Mouse (Mus musculus) liver, embryonic 15.5 days (tissue): Measurements from ENCODE around the gene Trim28. TPM values are rescaled to one million over a fixed set of nuclear protein-coding genes. Genes with fewer than 3 reads are reported as not detected.

Experiments used
- ATAC-seq: fragments of 200-750 bp; cut with Nextera tagmentation; 2 replicates; pipeline ENCODE4 v1.8.0; 2017; ENCODE audit warnings: moderate number of reproducible peaks, mild to moderate bottlenecking, moderate library complexity; ENCODE audit not compliant: insufficient read depth
- H3K27ac ChIP-seq: fragments of 300-500 bp; sonication (generic); replicated peaks from 2 replicates; pipeline ENCODE4 v1.5.1; 2015; ENCODE audit warnings: mild to moderate bottlenecking, inconsistent platforms
- H3K27me3 ChIP-seq: fragments of 300-500 bp; sonication (generic); 2 replicates; pipeline ENCODE4 v1.6.1; 2015; ENCODE audit warnings: mild to moderate bottlenecking, inconsistent platforms
- H3K36me3 ChIP-seq: fragments of 300-500 bp; sonication (generic); replicated peaks from 2 replicates; pipeline ENCODE4 v1.6.1; 2015; ENCODE audit warnings: moderate library complexity, mild to moderate bottlenecking, inconsistent platforms
- H3K4me1 ChIP-seq: fragments of 300-500 bp; sonication (generic); replicated peaks from 2 replicates; pipeline ENCODE4 v1.6.1; 2015; ENCODE audit warnings: inconsistent platforms
- H3K4me2 ChIP-seq: fragments of 300-500 bp; sonication (generic); 2 replicates; pipeline ENCODE4 v1.6.1; 2015; ENCODE audit warnings: moderate library complexity, mild to moderate bottlenecking, inconsistent platforms
- H3K4me3 ChIP-seq: fragments of 300-500 bp; sonication (generic); replicated peaks from 2 replicates; pipeline ENCODE4 v1.5.1; 2015; ENCODE audit warnings: mild to moderate bottlenecking, inconsistent platforms
- H3K9ac ChIP-seq: fragments of 300-500 bp; sonication (generic); 2 replicates; pipeline ENCODE4 v1.6.1; 2015; ENCODE audit warnings: moderate library complexity, mild to moderate bottlenecking, inconsistent platforms
- H3K9me3 ChIP-seq: fragments of 300-500 bp; sonication (generic); replicated peaks from 2 replicates; pipeline ENCODE4 v1.6.1; 2016; ENCODE audit warnings: inconsistent platforms
- WGBS: fragments of 180-500 bp; shearing (Covaris S2); methylation state at CpG from one replicate; pipeline ENCODE4 v1.1.7; 2015; ENCODE audit warnings: mixed read lengths; ENCODE audit not compliant: insufficient replicate concordance; 5-methylcytosine and 5-hydroxymethylcytosine counted together
- polyA plus RNA-seq: library from polyadenylated mRNA; unstranded; fragments of >200 nt; fragmentation: Nextera tagmentation; extraction: Ambion mirVana; gene quantifications from 2 replicates; pipeline ENCODE4 v1.2.1, GENCODE M21; 2015

Gene Trim28
- polyA plus RNA-seq, 1 experiment from 2014 or later, result 75.3 TPM

DNA sequence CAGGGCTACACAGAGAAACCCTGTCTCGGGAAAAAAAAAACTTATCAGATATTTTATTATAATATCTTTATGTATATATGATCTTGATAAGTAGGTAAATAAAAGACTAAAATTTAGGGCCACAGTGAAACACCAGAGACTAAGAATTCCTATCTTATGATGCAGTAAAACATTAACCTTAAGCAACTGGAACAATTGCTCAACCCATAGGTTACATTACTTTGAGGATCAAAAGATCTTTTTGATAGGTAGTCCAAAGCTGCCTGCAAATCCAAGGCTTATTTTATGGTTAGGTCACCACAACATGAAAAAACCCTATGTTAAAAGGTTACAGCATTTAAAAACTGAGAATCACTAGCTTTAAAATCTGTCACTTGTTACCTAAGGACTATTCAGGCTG is 2.7 kb downstream of the Trim28 start:
- ATAC-seq, result no peak
- no peak overlapping the region for H3K27ac ChIP-seq
- WGBS, result 31% methylated on average over 1 of the region's 1 CpGs
- H3K4me1 ChIP-seq, result no peaks in the 10 kb centered on the region
- H3K27me3 ChIP-seq, result no peaks in the 10 kb centered on the region; the same call in 1 of the 2 replicates
- H3K9ac ChIP-seq, result no peak overlapping the region
- H3K36me3 ChIP-seq, result peaks cover 22% of the 10 kb centered on the region
- H3K4me3 ChIP-seq, result no peak overlapping the region
- no peak overlapping the region for H3K4me2 ChIP-seq
- no peaks in the 10 kb centered on the region for H3K9me3 ChIP-seq

DNA sequence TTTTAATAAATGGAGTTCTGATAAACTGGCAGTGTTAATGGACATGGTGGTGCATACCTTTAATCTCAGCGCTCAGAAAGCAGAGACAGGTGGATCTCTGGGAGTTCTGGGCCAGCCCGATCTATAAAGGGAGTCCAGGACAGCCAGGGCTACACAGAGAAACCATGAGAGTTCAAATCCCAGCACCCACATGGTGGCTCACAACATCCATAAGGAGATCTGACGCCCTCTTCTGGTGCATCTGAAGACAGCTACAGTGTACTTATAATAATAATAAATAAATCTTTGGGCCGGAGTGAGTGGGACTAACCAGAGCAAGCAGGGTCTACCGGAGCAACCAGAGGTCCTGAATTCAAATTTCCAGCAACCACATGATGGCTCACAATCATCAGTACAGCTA is 4.5 kb downstream of the Trim28 start:
- no peak overlapping the region for H3K4me3 ChIP-seq
- H3K27me3 ChIP-seq, result no peaks in the 10 kb centered on the region
- H3K4me1 ChIP-seq, result peaks cover 4% of the 10 kb centered on the region
- 69% methylated on average over 5 of the region's 5 CpGs for WGBS
- peaks cover 40% of the 10 kb centered on the region for H3K36me3 ChIP-seq
- H3K4me2 ChIP-seq, result no peak overlapping the region
- H3K9ac ChIP-seq, result no peak overlapping the region
- no peak overlapping the region for H3K27ac ChIP-seq
- no peaks in the 10 kb centered on the region for H3K9me3 ChIP-seq
- no peak for ATAC-seq

DNA sequence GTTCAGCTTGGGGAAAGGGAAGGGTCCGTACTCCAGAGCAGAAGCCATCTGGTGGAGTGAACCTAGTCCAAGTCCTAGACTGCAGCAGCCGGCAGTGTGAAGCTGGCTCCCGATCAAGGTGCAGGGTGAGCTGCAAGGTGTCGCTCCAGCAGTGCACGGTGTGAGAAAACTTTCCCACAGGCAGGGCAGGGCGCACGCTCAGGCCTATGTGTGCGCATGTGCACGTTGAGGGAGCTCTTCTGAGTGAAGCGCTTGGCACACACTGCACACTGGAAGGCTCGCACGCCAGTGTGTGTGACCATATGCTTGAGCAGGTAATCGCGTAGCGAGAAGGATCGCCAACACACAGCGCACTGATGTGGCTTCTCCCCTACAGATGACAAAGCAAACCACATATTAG is 7.1 kb downstream of the Trim28 start:
- Histone ChIP-seq H3K4me1 (peaks cover 24% of the 10 kb centered on the region), H3K27ac (no peak overlapping the region), H3K9me3 (no peaks in the 10 kb centered on the region), H3K4me2 (no peak overlapping the region), H3K36me3 (peaks cover 41% of the 10 kb centered on the region), H3K4me3 (no peak overlapping the region), H3K9ac (no peak overlapping the region), H3K27me3 (no peaks in the 10 kb centered on the region)
- no peak for ATAC-seq
- WGBS, result 90% methylated on average over 17 of the region's 17 CpGs

DNA sequence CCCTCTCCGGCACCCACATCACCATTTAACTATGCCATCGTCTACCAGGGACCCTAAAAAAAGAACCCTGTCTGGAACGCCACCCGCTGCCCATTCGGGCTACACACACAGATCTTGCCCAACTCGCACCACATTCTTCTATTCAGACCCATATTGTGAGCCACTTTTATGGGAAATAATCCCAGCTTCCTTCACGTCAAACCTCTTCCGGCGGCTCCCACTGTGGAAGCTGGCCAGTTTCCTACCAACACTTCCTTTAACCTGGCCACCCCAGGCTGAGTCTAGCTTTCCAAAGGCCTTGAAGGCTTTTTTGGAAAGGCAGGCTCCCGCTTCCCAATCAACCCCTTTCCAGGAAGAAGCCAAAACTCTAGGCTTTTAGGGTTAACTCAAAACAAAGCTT is 7.6 kb downstream of the Trim28 start:
- no peak overlapping the region for H3K27ac ChIP-seq
- 85% methylated on average over 10 of the region's 10 CpGs for WGBS
- peaks cover 24% of the 10 kb centered on the region for H3K4me1 ChIP-seq
- peaks cover 41% of the 10 kb centered on the region for H3K36me3 ChIP-seq
- H3K4me2 ChIP-seq, result no peak overlapping the region
- ATAC-seq, result no peak
- no peaks in the 10 kb centered on the region for H3K9me3 ChIP-seq
- no peak overlapping the region for H3K4me3 ChIP-seq
- no peak overlapping the region for H3K9ac ChIP-seq
- no peaks in the 10 kb centered on the region for H3K27me3 ChIP-seq

- no peak overlapping the region for H3K4me2 ChIP-seq
- no peaks in the 10 kb centered on the region for H3K9me3 ChIP-seq
- no peak for ATAC-seq
- peaks cover 24% of the 10 kb centered on the region for H3K4me1 ChIP-seq
- H3K27me3 ChIP-seq, result no peaks in the 10 kb centered on the region
- H3K4me3 ChIP-seq, result no peak overlapping the region
- whole genome bisulfite sequencing, result 83% methylated on average over 57 of the region's 57 CpGs
- H3K36me3 ChIP-seq, result peaks cover 41% of the 10 kb centered on the region
- H3K27ac ChIP-seq, result no peak overlapping the region
- H3K9ac ChIP-seq, result no peak overlapping the region
Observed at GRCm38 (mm10) chr7:13007341-13008092, 8.6 kb downstream of the Trim28 start.

DNA sequence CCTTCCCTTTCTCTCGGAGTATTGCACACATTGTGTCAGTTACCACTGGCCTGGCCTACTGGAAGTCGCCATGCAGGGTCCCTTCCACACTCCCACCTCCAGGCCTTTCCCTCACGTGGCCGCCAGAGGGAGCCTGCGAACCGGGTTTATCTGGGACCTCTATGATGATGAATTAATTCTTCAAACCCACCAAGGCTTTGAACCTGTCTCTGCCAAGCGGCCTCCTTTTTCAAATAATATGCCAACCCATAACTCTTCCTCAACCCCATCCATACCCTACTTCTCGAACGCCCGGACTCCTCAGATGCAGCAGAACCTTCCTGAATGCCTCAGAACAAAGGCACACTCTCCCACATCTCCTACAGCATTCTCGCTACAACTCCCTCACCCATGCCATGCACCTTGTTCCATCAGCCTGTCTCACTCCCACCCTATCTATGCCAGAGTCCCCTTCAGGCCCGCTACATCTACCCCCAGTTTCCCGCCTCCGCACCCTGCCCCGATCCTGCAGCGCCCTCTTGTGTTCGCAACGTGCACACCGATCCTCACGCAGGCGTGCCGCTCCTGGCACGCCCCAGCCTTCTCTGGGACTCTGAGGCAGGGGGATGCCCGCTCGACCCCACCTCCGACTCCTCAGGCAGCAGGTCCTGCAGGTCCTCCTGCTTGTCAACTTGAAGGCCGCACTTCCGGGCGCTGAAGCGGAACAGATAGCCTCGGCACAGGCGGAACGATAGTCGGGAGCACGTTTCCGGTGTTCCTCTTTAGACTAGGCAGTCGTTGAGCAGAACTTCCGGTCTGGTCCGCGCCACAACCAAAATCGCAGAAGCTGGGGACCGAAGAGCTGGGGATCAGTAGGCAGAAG is 10.5 kb downstream of the Trim28 start:
- Histone ChIP-seq H3K4me3 (peak overlapping the region; percentile 75), H3K9ac (peak overlapping the region; percentile 85), H3K9me3 (no peaks in the 10 kb centered on the region), H3K27ac (peak overlapping the region; percentile 96), H3K4me2 (peak overlapping the region; percentile 92), H3K36me3 (peaks cover 37% of the 10 kb centered on the region), H3K27me3 (no peaks in the 10 kb centered on the region), H3K4me1 (peaks cover 34% of the 10 kb centered on the region)
- under 1% methylated on average over 42 of the region's 42 CpGs for WGBS
- ATAC-seq, result peak; percentile 87

- ATAC-seq, result peak; percentile 88
- 15% methylated on average over 26 of the region's 26 CpGs for WGBS
Observed at GRCm38 (mm10) chr7:13010005-13010908, 11.3 kb downstream of the Trim28 start, which contains the start of gene Zbtb45. Gene Zbtb45, minus strand, starts transcription at chr7:13010034.

GRCm38 (mm10) chr7:13013671-13014070 is 14.8 kb downstream of the Trim28 start:
- no peaks in the 10 kb centered on the region for H3K27me3 ChIP-seq
- H3K9me3 ChIP-seq, result no peaks in the 10 kb centered on the region
- ATAC-seq, result no peak
- H3K4me2 ChIP-seq, result no peak overlapping the region
- H3K36me3 ChIP-seq, result no peaks in the 10 kb centered on the region
- WGBS, result 63% methylated on average over 4 of the region's 4 CpGs
- H3K4me3 ChIP-seq, result no peak overlapping the region
- no peak overlapping the region for H3K9ac ChIP-seq
- no peak overlapping the region for H3K27ac ChIP-seq
- H3K4me1 ChIP-seq, result peaks cover 49% of the 10 kb centered on the region

More at GRCm38 (mm10) chr7:13010005-13010908, 11.3 kb downstream of the Trim28 start, which contains the start of gene Zbtb45:
- no peaks in the 10 kb centered on the region for H3K9me3 ChIP-seq
- H3K4me1 ChIP-seq, result peaks cover 36% of the 10 kb centered on the region
- peak within 1 kb of the TSS; percentile 75 for H3K4me3 ChIP-seq
- H3K4me2 ChIP-seq, result peak within 1 kb of the TSS; percentile 92
- H3K27me3 ChIP-seq, result no peaks in the 10 kb centered on the region
- peak within 1 kb of the TSS; percentile 96 for H3K27ac ChIP-seq
- H3K9ac ChIP-seq, result peak within 1 kb of the TSS; percentile 85
- H3K36me3 ChIP-seq, result peaks cover 31% of the 10 kb centered on the region

- no peaks in the 10 kb centered on the region for H3K36me3 ChIP-seq
- H3K4me1 ChIP-seq, result peaks cover 45% of the 10 kb centered on the region
- no peaks in the 10 kb centered on the region for H3K9me3 ChIP-seq
- H3K27ac ChIP-seq, result no peak overlapping the region
- no peaks in the 10 kb centered on the region for H3K27me3 ChIP-seq
- H3K4me2 ChIP-seq, result no peak overlapping the region
- no peak overlapping the region for H3K4me3 ChIP-seq
- 40% methylated on average over 6 of the region's 6 CpGs for WGBS
- H3K9ac ChIP-seq, result no peak overlapping the region
- no peak for ATAC-seq
Observed at GRCm38 (mm10) chr7:13014275-13014839, 15.4 kb downstream of the Trim28 start.

DNA sequence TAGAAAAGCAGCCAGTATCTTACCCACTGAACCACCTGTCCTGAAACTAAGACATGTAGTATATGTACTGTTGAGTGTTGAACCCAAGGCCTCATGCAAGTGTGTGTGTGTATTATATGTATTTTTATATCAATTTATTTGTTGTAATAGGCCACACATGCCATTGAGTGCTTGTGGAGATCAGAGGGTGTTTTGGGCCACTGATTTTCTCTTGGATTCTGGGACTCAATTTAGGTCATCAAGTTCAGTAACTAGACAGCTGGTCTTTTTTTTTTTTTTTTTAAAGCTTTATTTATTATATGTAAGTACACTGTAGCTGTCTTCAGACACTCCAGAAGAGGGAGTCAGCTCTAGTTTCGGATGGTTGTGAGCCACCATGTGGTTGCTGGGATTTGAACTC is 16.3 kb downstream of the Trim28 start:
- Histone ChIP-seq H3K36me3 (no peaks in the 10 kb centered on the region), H3K27ac (no peak overlapping the region), H3K4me2 (no peak overlapping the region), H3K9ac (no peak overlapping the region), H3K4me3 (no peak overlapping the region), H3K4me1 (peaks cover 43% of the 10 kb centered on the region), H3K27me3 (no peaks in the 10 kb centered on the region), H3K9me3 (no peaks in the 10 kb centered on the region)
- no peak for ATAC-seq
- 63% methylated on average over 1 of the region's 1 CpGs for WGBS
